Mouse (Mus musculus): ENCODE measurements around the gene Cela3a. TPM values are rescaled to one million over a fixed set of nuclear protein-coding genes. Genes with fewer than 3 reads are reported as not detected.

Gene Cela3a
- polyA plus RNA-seq, 1 experiment from 2014 or later, result not detected

GRCm38 (mm10) chr4:137366097-137366496, 43.5 kb downstream of the Cela3a start:
- H3K4me2 ChIP-seq (replicated peaks), result no peak overlapping the region
- H3K27me3 ChIP-seq, result no peaks in the 10 kb centered on the region
- H3K4me3 ChIP-seq, result no peak overlapping the region
- H3K9ac ChIP-seq, result no peak overlapping the region
- H3K27ac ChIP-seq, result no peak overlapping the region
- peaks cover 19% of the 10 kb centered on the region for H3K4me1 ChIP-seq
- H3K9me3 ChIP-seq, result no peaks in the 10 kb centered on the region
- H3K36me3 ChIP-seq, result no peaks in the 10 kb centered on the region
- 87% methylated on average over 4 of the region's 4 CpGs for WGBS
- no peak for ATAC-seq (ENCODE audit: low FRiP score, low read depth)

- Histone ChIP-seq H3K4me2 (replicated peaks) (no peak overlapping the region), H3K9ac (no peak overlapping the region), H3K4me1 (peaks cover 17% of the 10 kb centered on the region), H3K9me3 (no peaks in the 10 kb centered on the region), H3K27ac (no peak overlapping the region), H3K36me3 (no peaks in the 10 kb centered on the region), H3K27me3 (no peaks in the 10 kb centered on the region), H3K4me3 (no peak overlapping the region)
- no peak for ATAC-seq (ENCODE audit: low FRiP score, low read depth)
- WGBS, result 86% methylated on average over 19 of the region's 19 CpGs
Observed at GRCm38 (mm10) chr4:137365356-137366062, 44.1 kb downstream of the Cela3a start.

GRCm38 (mm10) chr4:137364826-137365225, 44.8 kb downstream of the Cela3a start:
- no peak overlapping the region for H3K9ac ChIP-seq
- H3K4me1 ChIP-seq, result peaks cover 10% of the 10 kb centered on the region
- ATAC-seq (ENCODE audit: low FRiP score, low read depth), result no peak
- no peak overlapping the region for H3K27ac ChIP-seq
- WGBS, result 87% methylated on average over 6 of the region's 6 CpGs
- H3K4me3 ChIP-seq, result no peak overlapping the region
- H3K9me3 ChIP-seq, result no peaks in the 10 kb centered on the region
- no peaks in the 10 kb centered on the region for H3K36me3 ChIP-seq
- no peak overlapping the region for H3K4me2 ChIP-seq (replicated peaks)
- no peaks in the 10 kb centered on the region for H3K27me3 ChIP-seq

GRCm38 (mm10) chr4:137360996-137361395, 48.6 kb downstream of the Cela3a start:
- peaks cover 5% of the 10 kb centered on the region for H3K4me1 ChIP-seq
- ATAC-seq (ENCODE audit: low FRiP score, low read depth), result no peak
- no peak overlapping the region for H3K4me2 ChIP-seq (replicated peaks)
- no peaks in the 10 kb centered on the region for H3K27me3 ChIP-seq
- 68% methylated on average over 3 of the region's 3 CpGs for WGBS
- no peaks in the 10 kb centered on the region for H3K36me3 ChIP-seq
- H3K9ac ChIP-seq, result no peak overlapping the region
- H3K27ac ChIP-seq, result no peak overlapping the region
- no peak overlapping the region for H3K4me3 ChIP-seq
- H3K9me3 ChIP-seq, result no peaks in the 10 kb centered on the region

- Histone ChIP-seq H3K9ac (no peak overlapping the region), H3K4me1 (peaks cover 22% of the 10 kb centered on the region), H3K9me3 (no peaks in the 10 kb centered on the region), H3K27ac (no peak overlapping the region), H3K4me3 (no peak overlapping the region), H3K36me3 (no peaks in the 10 kb centered on the region), H3K27me3 (no peaks in the 10 kb centered on the region), H3K4me2 (replicated peaks) (0 out of 2 replicates have a peak overlapping the region, but pooled peaks have one; percentile 82)
- no peak for ATAC-seq (ENCODE audit: low FRiP score, low read depth)
- WGBS, result 61% methylated on average over 14 of the region's 14 CpGs
Observed at GRCm38 (mm10) chr4:137358291-137359002, 51.1 kb downstream of the Cela3a start.

GRCm38 (mm10) chr4:137357517-137358254, 51.9 kb downstream of the Cela3a start, which contains the start of gene Cdc42:
Gene Cdc42, minus strand, starts transcription at chr4:137357720.
- Histone ChIP-seq H3K9me3 (no peaks in the 10 kb centered on the region), H3K27ac (peak within 1 kb of the TSS; percentile 95), H3K4me1 (peaks cover 30% of the 10 kb centered on the region), H3K4me2 (replicated peaks) (peak within 1 kb of the TSS; percentile 82), H3K27me3 (no peaks in the 10 kb centered on the region), H3K9ac (peak within 1 kb of the TSS; percentile 99), H3K4me3 (peak within 1 kb of the TSS; percentile 98), H3K36me3 (no peaks in the 10 kb centered on the region)
- ATAC-seq (ENCODE audit: low FRiP score, low read depth), result peak; percentile 96
- WGBS, result under 1% methylated on average over 37 of the region's 44 CpGs

GRCm38 (mm10) chr4:137356674-137357510, 52.7 kb downstream of the Cela3a start:
- WGBS, result under 1% methylated on average over 50 of the region's 90 CpGs
- H3K4me3 ChIP-seq, result peak overlapping the region; percentile 98
- H3K4me2 ChIP-seq (replicated peaks), result peak overlapping the region; percentile 82
- H3K4me1 ChIP-seq, result peaks cover 31% of the 10 kb centered on the region
- peak overlapping the region; percentile 95 for H3K27ac ChIP-seq
- H3K36me3 ChIP-seq, result peaks cover 2% of the 10 kb centered on the region; the same call in 1 of the 2 replicates
- no peaks in the 10 kb centered on the region for H3K27me3 ChIP-seq
- ATAC-seq (ENCODE audit: low FRiP score, low read depth), result peak; percentile 73
- H3K9me3 ChIP-seq, result no peaks in the 10 kb centered on the region
- H3K9ac ChIP-seq, result peak overlapping the region; percentile 99

Other genes starting within 250 kb of the Cela3a start
- 5.1 and 5.3 TPM in 2 replicates for gene Wnt4, start 132.3 kb downstream of the Cela3a start, polyA plus RNA-seq (2015; fragmentation: Nextera tagmentation; extraction: Ambion mirVana)
- gene Cdc42, start 52.1 kb downstream of the Cela3a start, polyA plus RNA-seq (2015; fragmentation: Nextera tagmentation; extraction: Ambion mirVana), result 748 and 758 TPM in 2 replicates
- 0.15 TPM in 1 of 2 replicates, not detected in the other for gene Cela3b, start 20.7 kb upstream of the Cela3a start, polyA plus RNA-seq (2015; fragmentation: Nextera tagmentation; extraction: Ambion mirVana)
- 0.18 TPM in 1 of 2 replicates, not detected in the other for gene 1700013G24Rik, start 43.5 kb upstream of the Cela3a start, polyA plus RNA-seq (2015; fragmentation: Nextera tagmentation; extraction: Ambion mirVana)
- gene Hspg2, start 59.0 kb upstream of the Cela3a start, polyA plus RNA-seq (2015; fragmentation: Nextera tagmentation; extraction: Ambion mirVana), result 29.4 and 29.6 TPM in 2 replicates
- gene Ldlrad2, start 164.8 kb upstream of the Cela3a start, polyA plus RNA-seq (2015; fragmentation: Nextera tagmentation; extraction: Ambion mirVana), result not detected in 2 replicates
- gene Usp48, start 184.0 kb upstream of the Cela3a start, polyA plus RNA-seq (2015; fragmentation: Nextera tagmentation; extraction: Ambion mirVana), result 78.6 and 81.4 TPM in 2 replicates

All from limb, embryonic 13.5 days (tissue).